Mouse (Mus musculus) kidney, embryonic 15.5 days (tissue): ENCODE data around the gene Abhd2. TPM values are rescaled to one million over a fixed set of nuclear protein-coding genes. Genes with fewer than 3 reads are reported as not detected.
"Not testable (repeated sequence)": the region's sequence is repeated elsewhere in the genome, so short reads cannot be mapped to it uniquely, and the experiment has no call there.

Experiments
- ATAC-seq: fragments of 200-750 bp; cut with Nextera tagmentation; replicated peaks from 2 replicates; pipeline ENCODE4 v1.8.0; 2017; ENCODE audit warnings: moderate TSS enrichment; ENCODE audit not compliant: low FRiP score
- H3K27ac ChIP-seq: fragments of 300-500 bp; sonication (generic); 2 replicates; pipeline ENCODE4 v1.5.1; 2015; ENCODE audit warnings: mild to moderate bottlenecking, inconsistent platforms
- H3K27me3 ChIP-seq: fragments of 300-500 bp; sonication (generic); 2 replicates; pipeline ENCODE4 v1.6.1; 2015; ENCODE audit warnings: inconsistent platforms
- H3K36me3 ChIP-seq: fragments of 300-500 bp; sonication (generic); 2 replicates; pipeline ENCODE4 v1.6.1; 2015; ENCODE audit warnings: inconsistent platforms
- H3K4me1 ChIP-seq: fragments of 300-500 bp; sonication (generic); 2 replicates; pipeline ENCODE4 v1.6.1; 2015; ENCODE audit warnings: inconsistent platforms
- H3K4me2 ChIP-seq: fragments of 300-500 bp; sonication (generic); 2 replicates; pipeline ENCODE4 v1.6.1; 2015; ENCODE audit warnings: moderate library complexity, mild to moderate bottlenecking, inconsistent platforms
- H3K4me3 ChIP-seq: fragments of 300-500 bp; sonication (generic); replicated peaks from 2 replicates; pipeline ENCODE4 v1.5.1; 2015; ENCODE audit warnings: mild to moderate bottlenecking, inconsistent platforms
- H3K9ac ChIP-seq: fragments of 300-500 bp; sonication (generic); 2 replicates; pipeline ENCODE4 v1.6.1; 2015; ENCODE audit warnings: mild to moderate bottlenecking, inconsistent platforms
- H3K9me3 ChIP-seq: fragments of 300-500 bp; sonication (generic); replicated peaks from 2 replicates; pipeline ENCODE4 v1.6.1; 2016; ENCODE audit warnings: inconsistent platforms
- WGBS: fragments of 180-500 bp; shearing (Covaris S2); methylation state at CpG from one replicate; pipeline ENCODE4 v1.1.7; 2015; ENCODE audit warnings: mixed read lengths; 5-methylcytosine and 5-hydroxymethylcytosine counted together
- polyA plus RNA-seq: library from polyadenylated mRNA; unstranded; fragments of >200 nt; fragmentation: Nextera tagmentation; extraction: Ambion mirVana; gene quantifications from 2 replicates; pipeline ENCODE4 v1.2.1, GENCODE M21; 2015

Abhd2 gene
- polyA plus RNA-seq, 1 experiment from 2014 or later = 12.2 TPM

DNA sequence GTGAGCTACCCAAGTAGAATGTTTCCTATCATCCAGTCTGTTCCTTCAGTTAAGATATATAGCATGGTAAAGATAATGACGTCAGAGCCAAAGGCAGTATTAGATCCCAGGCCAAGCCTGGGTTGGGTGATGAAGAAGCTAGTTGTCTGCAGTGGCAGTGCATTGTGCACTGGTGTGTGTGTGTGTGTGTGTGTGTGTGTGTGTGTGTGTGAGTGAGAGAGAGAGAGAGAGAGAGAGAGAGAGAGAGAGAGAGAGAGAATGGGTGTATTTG lies 10.6 kb downstream of the Abhd2 start:
- H3K9ac ChIP-seq, H3K4me2 ChIP-seq, H3K36me3 ChIP-seq, H3K4me3 ChIP-seq, H3K27ac ChIP-seq, ATAC-seq, H3K27me3 ChIP-seq, H3K9me3 ChIP-seq: not testable (repeated sequence)
- H3K4me1 ChIP-seq = peaks cover 37% of the 10 kb centered on the region
- WGBS = 42% methylated on average over 1 of the region's 1 CpGs

DNA sequence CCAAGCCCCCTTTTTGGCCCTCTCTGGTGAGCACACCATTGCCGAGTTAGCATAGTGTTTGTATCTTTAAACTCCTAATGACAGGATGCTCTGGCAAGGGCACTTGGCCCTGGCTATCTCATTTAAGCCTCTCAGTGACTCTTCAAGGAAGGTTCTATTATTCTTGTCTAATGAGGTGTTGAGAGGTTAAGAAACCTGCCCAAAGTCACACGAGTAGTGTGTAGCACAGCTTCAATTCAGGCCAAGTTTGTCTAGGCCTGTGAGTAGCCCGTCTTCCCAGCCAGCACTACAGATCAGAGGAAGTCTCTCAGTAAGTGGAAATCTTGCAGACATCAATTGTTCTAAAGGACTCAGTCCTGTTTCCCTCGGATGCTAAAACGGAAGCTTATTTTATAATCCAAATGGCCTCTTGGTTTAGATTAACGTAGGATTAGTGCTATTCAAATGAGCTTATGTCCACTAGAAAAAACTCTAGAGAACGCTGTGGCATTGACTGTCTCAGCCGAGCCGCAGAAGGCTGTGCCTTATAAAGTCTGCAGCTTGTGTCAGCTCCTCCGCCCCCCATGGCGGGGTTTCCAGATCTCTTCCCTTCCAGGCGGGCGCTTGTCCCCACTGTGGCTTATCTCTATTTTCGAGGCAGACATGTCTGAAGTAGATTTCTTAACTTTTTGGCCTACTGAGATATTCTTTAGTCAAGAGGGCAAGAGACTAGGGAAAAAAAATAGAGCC lies 11.3 kb downstream of the Abhd2 start:
- no peak for ATAC-seq
- WGBS = 71% methylated on average over 14 of the region's 14 CpGs
- H3K9ac ChIP-seq = no peak overlapping the region

DNA sequence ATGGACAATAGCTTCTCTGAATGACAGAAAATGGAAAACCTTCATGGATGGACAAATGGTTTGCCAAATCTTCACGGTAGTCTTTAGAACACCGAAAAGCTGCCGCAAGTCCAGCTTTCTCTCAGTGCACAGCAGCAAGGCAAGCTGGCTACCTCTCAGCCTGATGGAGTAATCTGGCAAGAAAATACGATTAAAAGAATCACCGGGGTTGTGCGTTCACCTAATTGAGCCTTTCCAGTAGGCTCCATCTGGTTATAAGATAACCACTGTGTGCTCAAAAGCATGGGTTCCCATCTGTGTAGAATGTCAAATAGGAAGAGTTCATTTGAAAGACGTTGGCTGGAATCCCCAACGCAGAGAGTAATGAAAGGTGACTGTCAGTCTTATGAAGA lies 11.9 kb downstream of the Abhd2 start:
- H3K27me3 ChIP-seq = no peaks in the 10 kb centered on the region
- no peaks in the 10 kb centered on the region for H3K36me3 ChIP-seq
- H3K4me3 ChIP-seq = no peak overlapping the region
- no peak overlapping the region for H3K9ac ChIP-seq
- no peaks in the 10 kb centered on the region for H3K9me3 ChIP-seq
- H3K4me2 ChIP-seq = no peak overlapping the region
- H3K27ac ChIP-seq = no peak overlapping the region
- H3K4me1 ChIP-seq = peaks cover 24% of the 10 kb centered on the region
- 88% methylated on average over 8 of the region's 8 CpGs for WGBS
- no peak for ATAC-seq

More for the DNA sequence above, 11.3 kb downstream of the Abhd2 start:
- H3K4me3 ChIP-seq = no peak overlapping the region
- no peak overlapping the region for H3K4me2 ChIP-seq
- H3K36me3 ChIP-seq = no peaks in the 10 kb centered on the region
- H3K27ac ChIP-seq = no peak overlapping the region
- H3K4me1 ChIP-seq = peaks cover 30% of the 10 kb centered on the region
- no peaks in the 10 kb centered on the region for H3K9me3 ChIP-seq
- no peaks in the 10 kb centered on the region for H3K27me3 ChIP-seq

DNA sequence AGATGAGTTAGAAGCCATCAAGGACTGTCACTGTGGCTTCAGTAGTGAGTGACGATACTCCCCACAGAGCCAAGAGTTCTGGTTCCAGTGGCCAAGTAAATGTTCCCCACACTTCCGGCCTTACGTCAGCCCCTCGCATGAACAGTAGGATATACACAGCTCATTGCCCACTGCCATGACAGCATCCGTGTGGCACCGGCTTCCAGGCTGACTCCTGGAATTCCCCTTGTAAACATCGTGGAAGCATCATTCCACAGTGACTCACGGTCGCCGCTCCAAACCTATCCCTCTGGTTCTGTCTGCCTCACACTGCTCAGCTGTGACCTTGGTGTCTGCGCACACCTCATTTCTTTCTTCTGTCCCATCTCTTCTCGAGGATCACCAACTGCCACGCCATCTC lies 12.4 kb downstream of the Abhd2 start:
- no peak overlapping the region for H3K27ac ChIP-seq
- no peak overlapping the region for H3K4me2 ChIP-seq
- WGBS = 88% methylated on average over 13 of the region's 13 CpGs
- H3K4me1 ChIP-seq = 0 out of 2 replicates have a peak, but pooled peaks cover 23% of the 10 kb centered on the region
- H3K27me3 ChIP-seq = no peaks in the 10 kb centered on the region
- H3K9me3 ChIP-seq = no peaks in the 10 kb centered on the region
- no peak for ATAC-seq
- H3K36me3 ChIP-seq = no peaks in the 10 kb centered on the region
- H3K9ac ChIP-seq = no peak overlapping the region
- no peak overlapping the region for H3K4me3 ChIP-seq

DNA sequence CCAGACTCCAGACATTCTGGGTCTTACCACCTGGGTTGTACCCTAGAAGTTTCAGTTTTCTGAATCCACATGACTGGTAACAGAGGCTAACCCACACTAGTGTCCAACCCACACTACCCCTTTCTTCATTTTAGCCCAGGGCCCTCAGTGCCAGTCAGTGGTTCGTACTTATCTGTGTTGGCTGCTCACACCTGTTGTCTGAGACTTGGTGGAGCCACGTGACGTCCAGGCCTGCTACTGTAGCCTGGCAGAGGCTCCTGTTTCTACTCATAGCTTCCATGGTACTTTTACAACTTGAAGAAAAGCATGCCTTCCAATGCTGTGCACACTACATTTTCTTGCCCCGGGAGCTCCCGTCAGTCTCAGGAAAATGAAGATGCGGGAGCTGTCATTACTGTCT lies 14.2 kb downstream of the Abhd2 start:
- Histone ChIP-seq H3K4me1 (peaks cover 29% of the 10 kb centered on the region), H3K9me3 (no peaks in the 10 kb centered on the region), H3K27ac (no peak overlapping the region), H3K36me3 (no peaks in the 10 kb centered on the region), H3K4me2 (no peak overlapping the region), H3K4me3 (no peak overlapping the region), H3K27me3 (no peaks in the 10 kb centered on the region), H3K9ac (no peak overlapping the region)
- WGBS = 89% methylated on average over 6 of the region's 6 CpGs
- no peak for ATAC-seq

DNA sequence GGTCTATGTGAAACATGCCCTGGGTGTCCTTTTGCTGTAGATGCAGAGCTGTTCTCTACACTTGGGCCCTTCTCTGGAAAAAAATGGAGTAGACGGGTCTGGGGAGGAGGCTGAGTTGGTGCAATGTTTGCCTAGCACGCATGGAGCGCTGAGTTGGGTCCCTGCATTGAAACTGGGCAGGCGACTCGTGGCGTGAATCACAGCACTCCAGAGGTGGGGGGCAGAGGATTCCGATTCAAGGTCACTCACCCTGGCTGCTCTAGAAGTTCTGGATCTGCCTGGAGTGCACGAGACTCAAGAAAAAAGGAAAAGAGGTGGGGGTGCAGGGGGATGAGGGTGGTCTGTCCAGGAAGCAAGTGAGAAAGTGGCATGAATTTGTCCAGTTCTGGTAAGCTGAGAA lies 14.9 kb downstream of the Abhd2 start:
- no peak overlapping the region for H3K4me2 ChIP-seq
- H3K9me3 ChIP-seq = no peaks in the 10 kb centered on the region
- H3K9ac ChIP-seq = no peak overlapping the region
- WGBS = 82% methylated on average over 8 of the region's 8 CpGs
- no peak overlapping the region for H3K4me3 ChIP-seq
- no peaks in the 10 kb centered on the region for H3K27me3 ChIP-seq
- H3K36me3 ChIP-seq = no peaks in the 10 kb centered on the region
- peaks cover 35% of the 10 kb centered on the region for H3K4me1 ChIP-seq
- no peak for ATAC-seq
- no peak overlapping the region for H3K27ac ChIP-seq

DNA sequence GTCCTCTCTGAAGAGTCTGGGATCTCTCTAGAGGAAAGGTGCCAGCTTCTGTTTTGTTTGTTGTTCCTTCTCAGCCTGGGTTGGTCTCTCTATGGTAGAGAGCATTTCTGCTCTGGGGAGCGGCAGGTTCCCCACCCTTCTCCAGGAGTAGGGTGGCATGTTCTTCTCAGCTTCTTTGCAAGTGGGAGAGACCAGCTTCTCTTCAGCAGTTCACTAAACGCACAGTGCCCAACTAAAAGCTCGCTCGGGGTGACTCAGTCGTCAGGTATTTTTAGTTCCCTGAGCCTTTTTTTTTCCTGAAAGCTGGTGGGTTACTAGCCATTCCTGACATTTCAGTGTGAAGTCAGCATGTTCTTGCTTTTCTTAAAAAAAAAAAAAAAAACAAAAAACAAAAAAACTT lies 15.4 kb downstream of the Abhd2 start:
- Histone ChIP-seq H3K9me3 (no peaks in the 10 kb centered on the region), H3K27ac (no peak overlapping the region), H3K4me1 (peaks cover 31% of the 10 kb centered on the region), H3K36me3 (no peaks in the 10 kb centered on the region), H3K27me3 (no peaks in the 10 kb centered on the region), H3K9ac (no peak overlapping the region), H3K4me2 (no peak overlapping the region), H3K4me3 (no peak overlapping the region)
- no peak for ATAC-seq
- 91% methylated on average over 5 of the region's 5 CpGs for WGBS

DNA sequence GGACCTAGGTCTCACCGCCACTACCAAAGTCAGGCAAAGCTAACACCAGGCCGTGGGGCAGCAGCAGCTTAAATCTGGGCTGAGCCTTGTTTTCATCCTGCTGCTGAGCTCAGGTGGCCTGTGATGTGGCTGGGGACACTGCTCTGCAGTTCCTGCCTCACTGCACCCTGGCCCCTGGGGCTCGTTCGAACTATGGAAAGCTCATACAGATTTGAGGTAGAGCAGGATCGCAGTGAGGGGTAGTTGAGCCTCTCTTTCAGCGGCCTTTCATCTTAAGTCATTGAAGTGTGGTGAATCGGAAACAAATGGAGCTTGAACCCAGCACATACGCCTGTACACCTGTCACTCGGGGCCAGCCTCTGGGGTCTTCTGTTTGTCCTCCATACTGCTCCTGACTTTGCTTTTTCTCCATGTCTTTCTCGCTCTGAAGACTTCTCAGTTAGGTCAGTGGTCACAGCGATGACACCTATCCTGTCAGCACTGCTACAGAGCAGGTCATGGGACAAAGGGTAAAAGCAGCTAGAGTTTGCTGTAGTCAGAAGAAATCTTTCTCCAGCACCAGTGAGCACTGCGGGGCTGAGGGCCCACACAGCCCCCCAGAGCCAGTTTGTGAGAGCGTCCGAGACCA lies 20.7 kb downstream of the Abhd2 start:
- H3K36me3 ChIP-seq = peaks cover 27% of the 10 kb centered on the region
- WGBS = 64% methylated on average over 14 of the region's 14 CpGs
- H3K27me3 ChIP-seq = no peaks in the 10 kb centered on the region
- H3K4me2 ChIP-seq = no peak overlapping the region
- no peak overlapping the region for H3K4me3 ChIP-seq
- peak overlapping the region; percentile 7; the same call in 1 of the 2 replicates for H3K27ac ChIP-seq
- no peaks in the 10 kb centered on the region for H3K9me3 ChIP-seq
- H3K4me1 ChIP-seq = peaks cover 29% of the 10 kb centered on the region
- ATAC-seq = peak; percentile 71; the same call in 1 of the 2 replicates
- H3K9ac ChIP-seq = no peak overlapping the region

DNA sequence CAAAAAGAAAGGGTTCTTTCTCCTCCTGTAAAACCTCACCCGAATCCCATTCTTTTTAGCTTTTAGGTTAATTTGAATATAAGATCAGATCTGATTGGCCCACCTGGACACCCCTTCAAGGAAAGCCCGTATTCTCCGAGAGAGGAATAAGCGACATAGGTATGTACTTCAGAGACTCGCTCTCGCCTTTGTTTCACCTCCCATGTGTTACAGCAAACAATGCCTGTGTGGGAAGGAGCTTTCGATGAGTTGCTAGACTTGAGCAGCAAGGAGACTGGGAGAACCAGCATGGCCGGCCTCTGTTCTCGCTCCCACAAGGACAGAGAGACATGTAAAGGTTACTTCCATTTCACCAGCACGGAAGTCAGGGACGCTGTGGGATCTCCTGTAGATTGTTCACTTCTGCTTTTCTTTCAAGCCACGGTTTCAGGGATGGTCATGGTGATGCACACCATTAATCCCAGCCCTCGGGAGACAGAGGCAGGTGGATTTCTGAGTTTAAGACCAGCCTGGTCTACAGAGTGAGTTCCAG lies 21.5 kb downstream of the Abhd2 start:
- H3K4me2 ChIP-seq = no peak overlapping the region
- H3K4me1 ChIP-seq = peaks cover 32% of the 10 kb centered on the region
- H3K27me3 ChIP-seq = no peaks in the 10 kb centered on the region
- WGBS = 83% methylated on average over 13 of the region's 13 CpGs
- no peaks in the 10 kb centered on the region for H3K9me3 ChIP-seq
- no peak overlapping the region for H3K9ac ChIP-seq
- H3K4me3 ChIP-seq = no peak overlapping the region
- H3K27ac ChIP-seq = no peak overlapping the region
- peaks cover 27% of the 10 kb centered on the region for H3K36me3 ChIP-seq
- no peak for ATAC-seq

DNA sequence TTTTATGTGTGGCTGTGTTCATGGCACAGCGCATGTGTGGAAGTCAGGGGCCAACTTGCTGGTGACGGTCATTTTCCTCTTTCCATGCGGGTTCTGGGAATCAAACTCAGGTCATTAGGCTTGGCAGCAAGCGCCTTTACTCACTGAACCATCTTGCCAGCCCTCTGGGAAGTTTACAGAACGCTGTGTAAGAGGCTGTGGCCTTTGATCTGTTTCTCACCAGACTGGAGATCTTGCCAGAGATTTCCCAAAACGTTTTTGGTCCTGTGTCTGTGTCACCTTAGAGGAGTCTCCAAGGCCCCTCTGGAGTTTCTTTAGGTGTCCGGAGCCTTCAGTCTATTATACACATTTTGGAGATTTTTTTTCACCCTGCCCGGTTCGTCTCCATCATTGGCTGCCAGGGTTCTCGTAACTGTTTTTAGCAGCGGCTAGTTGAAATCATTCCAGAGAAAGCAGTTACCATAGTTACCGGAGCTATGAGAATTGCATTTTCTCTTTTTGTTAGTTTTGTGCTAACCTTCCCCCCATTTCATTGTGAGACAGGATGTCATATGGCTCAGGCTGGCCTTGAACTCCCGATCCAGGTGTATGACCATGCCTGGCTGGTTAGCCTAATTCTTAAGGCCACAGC lies 22.3 kb downstream of the Abhd2 start:
- no peak overlapping the region for H3K4me3 ChIP-seq
- H3K4me1 ChIP-seq = peaks cover 39% of the 10 kb centered on the region
- no peaks in the 10 kb centered on the region for H3K9me3 ChIP-seq
- no peak for ATAC-seq
- H3K27ac ChIP-seq = no peak overlapping the region
- no peaks in the 10 kb centered on the region for H3K27me3 ChIP-seq
- no peak overlapping the region for H3K9ac ChIP-seq
- H3K36me3 ChIP-seq = peaks cover 27% of the 10 kb centered on the region
- H3K4me2 ChIP-seq = no peak overlapping the region
- 73% methylated on average over 13 of the region's 13 CpGs for WGBS

DNA sequence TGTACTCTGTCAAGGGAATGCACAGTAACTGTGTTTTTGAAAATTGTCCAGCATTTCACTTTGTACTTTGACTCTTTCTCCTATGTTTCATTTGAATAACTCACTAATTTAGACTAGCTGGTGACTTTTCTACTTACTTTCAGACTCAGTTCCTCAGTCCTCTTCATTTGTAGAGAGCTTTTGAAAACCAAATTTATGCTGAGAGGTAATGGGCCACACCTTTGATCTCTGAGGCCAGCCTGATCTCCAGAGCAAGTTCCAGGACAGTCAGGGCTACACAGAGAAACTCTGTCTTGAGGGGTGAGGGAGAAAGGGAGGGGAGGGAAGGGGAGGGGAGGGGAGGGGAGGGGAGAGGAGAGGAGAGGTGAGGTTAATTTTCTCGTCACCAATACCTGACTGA lies 25.7 kb downstream of the Abhd2 start:
- no peak overlapping the region for H3K4me2 ChIP-seq
- H3K9ac ChIP-seq = no peak overlapping the region
- WGBS = 31% methylated on average over 1 of the region's 1 CpGs
- no peak overlapping the region for H3K4me3 ChIP-seq
- H3K27ac ChIP-seq = no peak overlapping the region
- no peaks in the 10 kb centered on the region for H3K9me3 ChIP-seq
- no peaks in the 10 kb centered on the region for H3K27me3 ChIP-seq
- H3K4me1 ChIP-seq = peaks cover 56% of the 10 kb centered on the region
- peaks cover 27% of the 10 kb centered on the region for H3K36me3 ChIP-seq
- no peak for ATAC-seq

DNA sequence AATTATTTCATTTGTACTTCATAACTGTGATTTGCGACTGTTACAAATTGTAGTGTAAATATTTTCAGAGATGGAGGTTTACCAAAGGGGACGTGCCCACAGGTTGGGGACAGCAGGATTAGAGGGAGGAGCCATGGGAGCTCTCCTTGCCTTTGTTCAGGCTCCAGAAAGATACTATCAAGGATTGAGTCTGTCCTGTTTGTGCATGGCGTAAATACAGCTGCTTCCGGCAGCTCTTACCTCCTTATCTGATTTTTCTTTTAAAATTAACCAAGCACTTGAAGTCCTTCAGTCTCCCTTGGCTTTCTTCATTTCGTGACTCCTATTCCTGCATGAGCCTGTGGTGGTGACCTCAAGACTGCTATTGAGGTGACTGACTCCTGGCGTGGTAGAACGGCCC lies 26.5 kb downstream of the Abhd2 start:
- no peaks in the 10 kb centered on the region for H3K9me3 ChIP-seq
- no peak overlapping the region for H3K4me3 ChIP-seq
- peaks cover 27% of the 10 kb centered on the region for H3K36me3 ChIP-seq
- H3K4me1 ChIP-seq = peaks cover 56% of the 10 kb centered on the region
- ATAC-seq = no peak
- H3K4me2 ChIP-seq = no peak overlapping the region
- H3K27me3 ChIP-seq = no peaks in the 10 kb centered on the region
- no peak overlapping the region for H3K9ac ChIP-seq
- WGBS = 62% methylated on average over 7 of the region's 7 CpGs
- peak overlapping the region; percentile 74; the same call in 1 of the 2 replicates for H3K27ac ChIP-seq
